Mouse (Mus musculus): ENCODE results near the gene Pask. TPM values are rescaled to one million over a fixed set of nuclear protein-coding genes. Genes with fewer than 3 reads are reported as not detected.
"Not testable (repeated sequence)": the region's sequence is repeated elsewhere in the genome, so short reads cannot be mapped to it uniquely, and the experiment has no call there.

Gene Pask
- polyA plus RNA-seq, 1 experiment from 2014 or later, result 19.7 TPM

DNA sequence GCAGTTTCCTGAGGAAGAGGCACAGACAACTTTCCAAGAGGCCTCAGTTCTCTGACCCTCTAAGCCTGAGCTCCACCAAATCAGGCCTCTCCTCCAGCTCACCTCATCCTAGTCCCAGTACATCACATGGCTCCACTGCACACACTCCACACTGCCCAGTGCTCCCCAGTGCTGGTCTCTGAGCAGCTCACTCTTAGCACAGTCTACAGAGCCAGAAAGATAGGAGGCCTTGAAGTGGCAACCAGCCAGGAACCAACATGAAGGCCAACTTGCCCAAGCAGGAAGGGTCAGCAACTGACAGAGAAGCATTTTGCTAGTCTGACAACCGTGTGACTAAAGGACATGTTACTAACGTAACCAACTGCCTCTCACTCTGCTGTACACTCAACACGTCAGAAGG is 42.7 kb downstream of the Pask start:
- Histone ChIP-seq H3K4me3 (ENCODE audit: low read depth, low read length) (no peak overlapping the region), H3K9ac (replicated peaks; ENCODE audit: low read length) (no peak overlapping the region), H3K9me3 (replicated peaks; ENCODE audit: control insufficient read depth, low read length) (no peaks in the 10 kb centered on the region), H3K27me3 (ENCODE audit: control insufficient read depth, insufficient read depth, low read length) (no peaks in the 10 kb centered on the region), H3K36me3 (replicated peaks; ENCODE audit: control insufficient read depth, insufficient read depth, low read depth, low read length) (peaks cover 6% of the 10 kb centered on the region), H3K27ac (replicated peaks; ENCODE audit: low read depth, low read length) (no peak overlapping the region), H3K4me1 (ENCODE audit: control insufficient read depth, insufficient read depth, low read length) (no peaks in the 10 kb centered on the region), H3K4me2 (ENCODE audit: low read depth, low read length) (no peak overlapping the region)
- DNase-seq (ENCODE audit: low spot score) (no peak), ATAC-seq (replicated peaks; ENCODE audit: insufficient number of reproducible peaks, low FRiP score, low TSS enrichment, low read depth) (no peak; the same call in 1 of the 2 replicates)
- WGBS, result 95% methylated on average over 3 of the region's 3 CpGs

DNA sequence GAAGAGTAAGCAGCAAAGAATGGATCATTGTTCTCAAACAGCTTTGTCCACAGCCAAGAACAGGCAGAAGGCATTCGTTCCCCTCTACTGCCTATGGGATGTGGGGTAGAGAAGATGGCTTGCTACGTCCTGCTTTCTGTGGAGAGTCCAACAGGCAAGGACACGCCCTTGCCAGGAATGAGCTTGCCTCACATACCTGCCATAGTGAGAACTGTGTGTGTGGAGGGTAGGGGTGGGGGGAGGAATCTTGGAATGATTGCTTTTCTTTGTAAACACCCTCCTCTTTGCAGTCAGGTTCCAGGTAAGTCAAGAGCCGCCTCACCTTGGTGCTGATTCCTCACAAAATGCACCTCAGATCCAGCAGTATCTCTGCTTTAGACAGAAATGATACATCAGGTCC is 43.5 kb downstream of the Pask start:
- Histone ChIP-seq H3K4me2 (ENCODE audit: low read depth, low read length) (no peak overlapping the region), H3K4me1 (ENCODE audit: control insufficient read depth, insufficient read depth, low read length) (no peaks in the 10 kb centered on the region), H3K27ac (replicated peaks; ENCODE audit: low read depth, low read length) (no peak overlapping the region), H3K4me3 (ENCODE audit: low read depth, low read length) (no peak overlapping the region), H3K9me3 (replicated peaks; ENCODE audit: control insufficient read depth, low read length) (no peaks in the 10 kb centered on the region), H3K27me3 (ENCODE audit: control insufficient read depth, insufficient read depth, low read length) (no peaks in the 10 kb centered on the region), H3K36me3 (replicated peaks; ENCODE audit: control insufficient read depth, insufficient read depth, low read depth, low read length) (peaks cover 6% of the 10 kb centered on the region), H3K9ac (replicated peaks; ENCODE audit: low read length) (no peak overlapping the region)
- no peak for DNase-seq (ENCODE audit: low spot score)
- ATAC-seq (replicated peaks; ENCODE audit: insufficient number of reproducible peaks, low FRiP score, low TSS enrichment, low read depth), result no peak
- WGBS, result 84% methylated on average over 4 of the region's 4 CpGs

DNA sequence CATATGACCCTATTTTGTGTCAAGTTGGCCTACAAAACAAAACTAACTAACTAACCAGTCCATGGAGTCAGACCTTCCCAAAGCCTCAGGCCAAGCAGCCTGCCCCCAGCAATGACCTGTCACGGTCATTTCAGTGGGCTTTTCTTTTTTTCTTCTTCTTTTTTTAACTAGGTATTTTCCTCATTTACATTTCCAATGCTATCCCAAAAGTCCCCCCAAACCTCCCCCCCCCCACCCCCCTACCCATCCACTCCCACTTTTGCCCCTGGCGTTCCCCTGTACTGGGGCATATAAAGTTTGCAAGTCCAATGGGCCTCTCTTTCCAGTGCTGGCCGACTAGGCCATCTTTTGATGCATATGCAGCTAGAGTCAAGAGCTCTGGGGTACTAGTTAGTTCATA is 48.8 kb downstream of the Pask start:
- not testable (repeated sequence) for H3K4me3 ChIP-seq (ENCODE audit: low read depth, low read length); H3K27ac ChIP-seq (replicated peaks; ENCODE audit: low read depth, low read length); ATAC-seq (replicated peaks; ENCODE audit: insufficient number of reproducible peaks, low FRiP score, low TSS enrichment, low read depth); H3K9me3 ChIP-seq (replicated peaks; ENCODE audit: control insufficient read depth, low read length); H3K27me3 ChIP-seq (ENCODE audit: control insufficient read depth, insufficient read depth, low read length); H3K36me3 ChIP-seq (replicated peaks; ENCODE audit: control insufficient read depth, insufficient read depth, low read depth, low read length); DNase-seq (ENCODE audit: low spot score); H3K4me2 ChIP-seq (ENCODE audit: low read depth, low read length); H3K9ac ChIP-seq (replicated peaks; ENCODE audit: low read length); H3K4me1 ChIP-seq (ENCODE audit: control insufficient read depth, insufficient read depth, low read length)
- 78% methylated on average over 3 of the region's 3 CpGs for WGBS

DNA sequence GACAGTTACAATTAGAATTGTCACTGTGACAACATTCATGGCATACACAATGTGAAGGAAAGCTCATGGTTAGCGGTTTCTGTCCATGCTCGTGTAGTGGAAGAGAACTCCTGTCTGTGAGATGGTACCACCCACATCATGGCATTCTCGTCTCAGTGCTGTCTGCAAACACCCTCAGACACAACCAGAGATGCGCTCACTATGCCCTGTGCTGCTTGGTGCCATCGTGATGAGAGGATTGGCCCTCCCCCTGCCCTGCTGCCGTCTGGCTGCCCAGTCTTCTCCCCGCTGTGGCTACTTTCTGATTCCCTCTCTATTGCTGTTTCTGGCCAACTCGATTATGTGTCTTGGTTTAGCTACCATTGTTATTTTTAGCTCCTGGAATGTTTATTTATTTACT is 51.3 kb downstream of the Pask start:
- Histone ChIP-seq H3K36me3 (replicated peaks; ENCODE audit: control insufficient read depth, insufficient read depth, low read depth, low read length) (no peaks in the 10 kb centered on the region), H3K4me3 (ENCODE audit: low read depth, low read length) (no peak overlapping the region), H3K4me2 (ENCODE audit: low read depth, low read length) (no peak overlapping the region), H3K27ac (replicated peaks; ENCODE audit: low read depth, low read length) (no peak overlapping the region), H3K9ac (replicated peaks; ENCODE audit: low read length) (no peak overlapping the region), H3K4me1 (ENCODE audit: control insufficient read depth, insufficient read depth, low read length) (no peaks in the 10 kb centered on the region), H3K9me3 (replicated peaks; ENCODE audit: control insufficient read depth, low read length) (no peaks in the 10 kb centered on the region), H3K27me3 (ENCODE audit: control insufficient read depth, insufficient read depth, low read length) (no peaks in the 10 kb centered on the region)
- no peak for ATAC-seq (replicated peaks; ENCODE audit: insufficient number of reproducible peaks, low FRiP score, low TSS enrichment, low read depth)
- DNase-seq (ENCODE audit: low spot score), result no peak
- WGBS, result 75% methylated on average over 8 of the region's 8 CpGs

DNA sequence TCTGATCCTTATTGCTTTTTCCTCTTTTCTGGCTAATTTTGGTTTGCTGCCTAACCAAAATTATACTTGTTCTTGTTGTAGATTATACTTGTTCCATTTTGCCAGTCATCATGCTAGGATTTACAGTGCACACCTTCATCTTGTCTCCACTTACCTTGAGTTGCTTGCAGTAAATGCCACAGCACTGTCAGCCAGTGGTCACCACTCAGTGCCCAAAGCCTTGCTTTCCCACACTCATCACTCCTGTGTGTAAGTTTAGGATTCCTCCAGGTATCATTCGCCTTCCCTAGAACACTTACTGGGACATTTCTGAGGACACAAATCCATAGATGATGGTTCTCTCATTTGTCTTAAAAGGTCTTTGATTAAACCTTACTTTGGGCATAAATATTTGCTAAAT is 51.7 kb downstream of the Pask start:
- ATAC-seq (replicated peaks; ENCODE audit: insufficient number of reproducible peaks, low FRiP score, low TSS enrichment, low read depth) (no peak), DNase-seq (ENCODE audit: low spot score) (no peak)
- WGBS, result 89% methylated on average over 1 of the region's 1 CpGs
- H3K9ac ChIP-seq (replicated peaks; ENCODE audit: low read length), result no peak overlapping the region
- no peak overlapping the region for H3K4me3 ChIP-seq (ENCODE audit: low read depth, low read length)
- no peaks in the 10 kb centered on the region for H3K9me3 ChIP-seq (replicated peaks; ENCODE audit: control insufficient read depth, low read length)
- no peak overlapping the region for H3K27ac ChIP-seq (replicated peaks; ENCODE audit: low read depth, low read length)
- H3K36me3 ChIP-seq (replicated peaks; ENCODE audit: control insufficient read depth, insufficient read depth, low read depth, low read length), result no peaks in the 10 kb centered on the region
- H3K4me1 ChIP-seq (ENCODE audit: control insufficient read depth, insufficient read depth, low read length), result no peaks in the 10 kb centered on the region
- no peaks in the 10 kb centered on the region for H3K27me3 ChIP-seq (ENCODE audit: control insufficient read depth, insufficient read depth, low read length)
- no peak overlapping the region for H3K4me2 ChIP-seq (ENCODE audit: low read depth, low read length)

DNA sequence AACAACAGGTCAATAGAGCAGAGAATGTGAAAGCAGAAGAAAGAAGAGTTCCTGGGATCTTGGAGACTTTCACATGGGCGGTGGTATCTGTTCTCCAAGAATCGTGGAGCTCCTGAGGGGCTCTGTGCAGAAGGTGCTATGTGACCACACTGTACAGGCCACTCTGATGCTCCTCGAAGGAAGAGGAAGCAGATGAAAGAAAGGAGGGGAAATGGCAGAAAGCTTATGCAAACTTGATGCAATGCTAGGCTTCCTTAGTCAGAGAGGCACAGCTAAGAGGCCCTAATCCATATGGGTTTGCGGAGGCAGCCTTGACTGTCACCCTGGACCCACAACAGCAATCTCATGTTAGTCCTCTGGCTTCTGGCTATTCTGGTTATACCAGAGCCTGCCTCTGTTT is 52.3 kb downstream of the Pask start:
- Histone ChIP-seq H3K27me3 (ENCODE audit: control insufficient read depth, insufficient read depth, low read length) (no peaks in the 10 kb centered on the region), H3K4me3 (ENCODE audit: low read depth, low read length) (no peak overlapping the region), H3K4me2 (ENCODE audit: low read depth, low read length) (no peak overlapping the region), H3K36me3 (replicated peaks; ENCODE audit: control insufficient read depth, insufficient read depth, low read depth, low read length) (no peaks in the 10 kb centered on the region), H3K4me1 (ENCODE audit: control insufficient read depth, insufficient read depth, low read length) (no peaks in the 10 kb centered on the region), H3K9me3 (replicated peaks; ENCODE audit: control insufficient read depth, low read length) (no peaks in the 10 kb centered on the region), H3K27ac (replicated peaks; ENCODE audit: low read depth, low read length) (no peak overlapping the region), H3K9ac (replicated peaks; ENCODE audit: low read length) (no peak overlapping the region)
- ATAC-seq (replicated peaks; ENCODE audit: insufficient number of reproducible peaks, low FRiP score, low TSS enrichment, low read depth) (no peak), DNase-seq (ENCODE audit: low spot score) (no peak)
- WGBS, result 87% methylated on average over 4 of the region's 4 CpGs

DNA sequence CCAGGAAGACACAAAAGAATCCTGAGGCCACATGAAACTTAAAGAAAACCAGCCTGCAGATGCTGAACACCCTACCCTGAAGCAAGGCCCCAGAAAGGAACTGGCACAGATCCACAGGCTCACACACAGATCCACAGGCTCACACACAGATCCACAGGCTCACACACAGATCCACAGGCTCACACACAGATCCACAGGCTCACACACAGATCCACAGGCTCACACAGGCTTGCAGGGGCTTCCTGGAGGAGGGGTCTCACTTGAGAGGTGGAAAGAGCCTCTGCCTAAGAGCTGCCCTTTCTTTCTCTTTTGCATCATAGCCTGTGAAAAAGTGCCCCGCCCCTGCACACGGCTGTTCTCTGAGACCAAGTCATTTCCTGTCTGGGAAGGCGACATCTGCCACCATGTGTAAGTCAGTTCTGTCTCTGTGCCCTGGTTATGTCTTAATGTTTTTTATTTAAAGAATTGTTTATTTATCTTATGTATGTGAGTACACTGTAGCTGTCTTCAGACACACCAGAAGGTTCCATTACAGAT is 53.5 kb downstream of the Pask start:
- Histone ChIP-seq H3K9ac (replicated peaks; ENCODE audit: low read length) (no peak overlapping the region), H3K4me3 (ENCODE audit: low read depth, low read length) (no peak overlapping the region), H3K27me3 (ENCODE audit: control insufficient read depth, insufficient read depth, low read length) (no peaks in the 10 kb centered on the region), H3K36me3 (replicated peaks; ENCODE audit: control insufficient read depth, insufficient read depth, low read depth, low read length) (no peaks in the 10 kb centered on the region), H3K27ac (replicated peaks; ENCODE audit: low read depth, low read length) (no peak overlapping the region), H3K9me3 (replicated peaks; ENCODE audit: control insufficient read depth, low read length) (no peaks in the 10 kb centered on the region), H3K4me2 (ENCODE audit: low read depth, low read length) (no peak overlapping the region), H3K4me1 (ENCODE audit: control insufficient read depth, insufficient read depth, low read length) (no peaks in the 10 kb centered on the region)
- DNase-seq (ENCODE audit: low spot score) (no peak), ATAC-seq (replicated peaks; ENCODE audit: insufficient number of reproducible peaks, low FRiP score, low TSS enrichment, low read depth) (no peak)
- 63% methylated on average over 3 of the region's 3 CpGs for WGBS

DNA sequence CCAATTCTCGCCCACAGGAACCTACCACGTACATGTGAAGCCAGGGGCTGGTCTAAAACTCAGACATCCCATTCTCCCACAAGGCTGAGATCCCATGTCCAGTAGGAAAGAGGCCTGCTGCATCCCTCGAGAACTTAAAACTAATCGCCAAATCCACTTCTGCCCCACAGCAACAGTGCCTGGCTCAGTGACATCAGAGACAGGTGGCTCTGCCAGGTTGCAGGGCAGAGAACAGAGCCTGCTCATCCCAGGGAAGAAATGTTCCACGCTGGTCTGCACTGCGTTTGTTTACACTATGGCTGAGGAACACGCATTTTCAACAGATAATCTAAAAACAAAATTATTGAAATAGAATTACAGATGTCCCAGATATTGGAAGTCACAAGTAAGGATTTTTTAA is 66.2 kb downstream of the Pask start:
- Histone ChIP-seq H3K36me3 (replicated peaks; ENCODE audit: control insufficient read depth, insufficient read depth, low read depth, low read length) (no peaks in the 10 kb centered on the region), H3K27ac (replicated peaks; ENCODE audit: low read depth, low read length) (no peak overlapping the region), H3K27me3 (ENCODE audit: control insufficient read depth, insufficient read depth, low read length) (no peaks in the 10 kb centered on the region), H3K4me3 (ENCODE audit: low read depth, low read length) (no peak overlapping the region), H3K4me1 (ENCODE audit: control insufficient read depth, insufficient read depth, low read length) (no peaks in the 10 kb centered on the region), H3K9ac (replicated peaks; ENCODE audit: low read length) (no peak overlapping the region), H3K4me2 (ENCODE audit: low read depth, low read length) (no peak overlapping the region), H3K9me3 (replicated peaks; ENCODE audit: control insufficient read depth, low read length) (no peaks in the 10 kb centered on the region)
- DNase-seq (ENCODE audit: low spot score), result no peak
- 76% methylated on average over 7 of the region's 7 CpGs for WGBS
- no peak for ATAC-seq (replicated peaks; ENCODE audit: insufficient number of reproducible peaks, low FRiP score, low TSS enrichment, low read depth)
